Mouse (Mus musculus) urinary bladder, postnatal 14 days (tissue): ENCODE results near the gene Med15.
"Not testable (repeated sequence)": the region's sequence is repeated elsewhere in the genome, so short reads cannot be mapped to it uniquely, and the experiment has no call there.

Experiments
- DNase-seq: peaks from one replicate; pipeline ENCODE4 v3.0.0; 2021; ENCODE audit warnings: low spot score

Med15 gene

GRCm38 (mm10) chr16:17732841-17733340, at the start of gene Med15:
Gene Med15 (minus strand): TSS chr16:17732891.
- DNase-seq: no peak

DNA sequence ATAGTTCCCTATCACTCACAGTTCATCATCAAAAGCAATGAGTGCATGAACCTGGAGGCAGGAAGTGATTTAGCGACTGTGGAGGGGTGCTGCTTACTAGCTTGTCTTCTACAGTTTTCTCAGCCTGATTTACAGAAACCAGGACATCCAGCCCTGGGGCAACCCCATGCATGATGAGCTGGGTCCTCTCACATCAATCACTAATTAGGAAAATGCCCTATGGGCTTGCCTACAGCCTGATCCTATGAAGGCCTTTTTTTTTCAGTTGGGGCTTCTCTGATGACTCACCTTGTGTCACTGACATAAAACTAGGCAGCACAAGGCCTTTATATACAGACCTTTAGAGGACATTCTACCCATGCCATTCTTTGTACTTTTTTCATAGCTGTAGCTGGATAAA, 47.0 kb upstream of the Med15 start:
- DNase-seq: no peak

DNA sequence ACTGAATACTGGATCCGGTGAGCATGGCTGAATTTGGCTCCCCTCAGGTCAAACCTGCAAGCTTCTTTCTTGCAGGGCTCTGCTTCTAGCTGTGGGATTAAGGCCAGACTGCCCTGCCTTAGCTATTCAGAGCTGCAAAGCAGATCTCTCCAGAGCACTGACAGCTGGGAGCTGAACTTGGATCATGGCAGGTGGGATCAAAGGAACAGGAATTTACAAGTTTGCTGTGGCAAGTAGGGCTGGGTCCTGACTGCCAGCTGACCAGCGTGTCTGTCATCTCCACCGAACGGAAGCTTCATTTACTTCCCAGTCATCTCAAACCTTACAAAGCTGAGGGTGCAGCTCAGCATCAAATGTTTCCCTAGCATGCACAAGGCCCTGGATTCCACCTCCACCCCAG, 45.5 kb upstream of the Med15 start:
- DNase-seq: no peak

- peak; percentile 42 for DNase-seq
Measured at GRCm38 (mm10) chr16:17776828-17777227, 44.1 kb upstream of the Med15 start.

- no peak for DNase-seq
Measured at GRCm38 (mm10) chr16:17771117-17771865, 38.6 kb upstream of the Med15 start.

DNA sequence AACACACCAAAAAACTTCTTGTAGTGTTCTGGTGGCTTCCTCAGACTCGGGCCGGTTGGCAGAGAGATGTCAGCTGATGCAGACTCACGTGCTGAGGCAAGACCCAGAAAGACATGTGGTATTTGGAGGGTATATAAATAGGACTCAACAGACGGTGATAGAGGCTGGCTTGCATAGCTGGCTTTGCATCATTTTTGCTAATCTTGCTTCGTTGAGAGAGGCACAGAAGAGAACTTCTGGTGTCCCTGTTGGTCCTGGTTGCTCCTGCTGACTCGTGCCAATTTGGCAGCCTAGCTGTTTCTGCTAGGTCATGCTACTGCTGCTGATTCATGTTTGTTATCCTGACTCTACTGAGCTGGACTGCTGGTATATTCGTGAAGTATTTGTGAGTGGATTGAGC, 36.1 kb upstream of the Med15 start:
- no peak for DNase-seq

DNA sequence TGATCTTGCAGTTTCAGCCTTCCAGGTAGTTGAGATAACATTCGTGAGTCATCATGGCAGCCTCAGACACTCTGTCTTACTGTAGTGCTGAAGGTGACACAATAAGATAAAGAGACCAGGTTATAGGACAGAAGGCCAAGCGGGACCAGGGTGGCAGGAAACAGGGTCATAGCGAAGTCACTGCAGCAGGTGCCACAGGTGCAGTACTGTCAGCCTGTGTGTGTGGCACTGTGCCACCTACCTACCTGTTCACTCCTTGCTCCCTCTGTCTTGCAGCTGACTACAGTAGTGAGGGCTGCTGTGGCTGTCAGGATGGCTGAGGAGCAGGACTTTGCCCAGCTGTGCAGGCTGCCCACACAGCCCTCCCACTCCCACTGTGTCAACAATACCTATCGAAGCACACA, 31.4 kb upstream of the Med15 start:
- DNase-seq: no peak

DNA sequence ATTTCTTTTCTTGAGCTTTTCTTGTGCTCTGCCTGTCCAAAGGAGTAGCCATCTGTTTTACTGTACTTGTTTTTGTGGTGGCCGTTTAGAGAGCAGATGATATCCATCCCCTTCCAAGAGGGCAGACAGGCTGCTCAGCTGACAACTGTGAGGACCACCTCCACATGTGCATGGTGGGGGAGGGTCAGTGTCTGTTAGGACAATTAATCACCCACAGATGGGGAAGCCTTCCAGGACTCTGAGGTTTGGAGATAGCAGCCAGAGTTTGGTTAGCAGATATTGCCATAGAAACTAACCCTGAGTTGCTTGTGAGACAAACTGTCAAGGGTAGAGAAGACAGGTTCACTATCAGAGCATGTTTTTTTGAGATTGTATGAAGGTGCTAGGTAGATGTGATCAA, 28.4 kb upstream of the Med15 start:
- no peak for DNase-seq

- peak; percentile 28 for DNase-seq
Measured at GRCm38 (mm10) chr16:17760657-17761056, 28.0 kb upstream of the Med15 start.

GRCm38 (mm10) chr16:17759813-17760321, 27.2 kb upstream of the Med15 start:
- peak; percentile 54 for DNase-seq

DNA sequence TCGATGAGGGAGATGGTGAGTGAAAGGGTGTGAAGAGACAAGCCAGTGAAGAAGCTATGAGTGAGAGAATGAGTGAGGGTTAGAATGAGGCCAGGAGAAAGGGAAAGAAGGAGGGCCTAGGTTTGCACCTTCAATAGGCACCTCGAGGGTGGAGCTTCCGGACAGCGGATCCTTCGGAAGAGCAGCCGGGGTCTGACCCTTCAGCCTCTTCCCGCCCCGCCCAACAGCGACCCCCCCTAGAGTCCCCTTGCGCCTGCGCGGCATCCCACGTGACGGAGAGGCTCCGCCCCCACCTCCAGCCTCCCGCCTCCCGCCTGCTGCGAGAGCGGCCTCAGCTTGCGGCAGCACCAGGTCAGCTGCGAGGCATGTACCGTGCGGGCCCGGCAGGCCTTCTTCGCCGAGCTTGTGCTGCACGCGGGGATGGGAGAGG, 26.7 kb upstream of the Med15 start, which contains the start of gene Klhl22:
Klhl22 (plus strand) TSS at position 275 of the 430 bp plus-strand sequence.
- DNase-seq: peak; percentile 90

DNA sequence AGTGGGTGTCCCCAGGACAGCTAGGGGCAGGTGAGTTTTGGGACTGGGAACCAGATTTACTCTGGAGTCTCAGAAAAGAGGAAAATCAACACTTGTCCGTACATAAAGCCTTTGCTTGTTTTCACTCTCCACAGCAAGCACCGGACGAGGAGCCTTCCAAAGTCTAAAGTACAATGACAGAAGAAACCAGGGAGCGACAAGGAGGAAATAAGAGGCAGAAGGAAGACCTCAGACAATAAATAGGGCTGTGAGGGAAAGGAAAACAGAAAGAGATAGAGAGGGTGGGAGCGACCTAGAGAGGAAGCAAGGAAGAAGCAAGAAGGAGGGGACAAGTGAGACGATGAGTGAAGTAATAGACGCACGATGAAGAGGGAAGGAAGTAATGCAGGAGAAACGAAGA, 26.2 kb upstream of the Med15 start:
- DNase-seq: no peak

GRCm38 (mm10) chr16:17757756-17758155, 25.1 kb upstream of the Med15 start:
- DNase-seq: no peak

GRCm38 (mm10) chr16:17753686-17754085, 21.0 kb upstream of the Med15 start:
- DNase-seq: peak; percentile 22

DNA sequence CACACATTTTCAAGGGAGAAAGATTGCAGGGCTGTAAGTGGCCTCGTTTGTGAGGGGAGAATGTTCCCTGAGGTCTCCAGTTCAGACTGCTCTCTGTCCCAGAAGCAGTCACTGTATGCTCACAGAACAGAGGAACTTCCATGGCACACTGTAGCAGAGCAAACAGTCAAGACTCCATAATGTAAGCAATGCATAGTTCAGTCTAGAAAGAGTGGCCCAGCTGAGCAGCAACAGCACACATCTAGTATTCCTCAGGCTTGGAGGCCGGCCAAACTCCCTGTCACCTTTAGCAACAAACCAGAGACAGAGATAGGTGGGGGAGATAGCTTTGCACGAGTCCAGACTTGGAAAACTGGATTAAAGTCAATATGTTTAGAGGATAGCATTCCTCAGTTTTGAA, 20.3 kb upstream of the Med15 start:
- DNase-seq: peak; percentile 72

DNA sequence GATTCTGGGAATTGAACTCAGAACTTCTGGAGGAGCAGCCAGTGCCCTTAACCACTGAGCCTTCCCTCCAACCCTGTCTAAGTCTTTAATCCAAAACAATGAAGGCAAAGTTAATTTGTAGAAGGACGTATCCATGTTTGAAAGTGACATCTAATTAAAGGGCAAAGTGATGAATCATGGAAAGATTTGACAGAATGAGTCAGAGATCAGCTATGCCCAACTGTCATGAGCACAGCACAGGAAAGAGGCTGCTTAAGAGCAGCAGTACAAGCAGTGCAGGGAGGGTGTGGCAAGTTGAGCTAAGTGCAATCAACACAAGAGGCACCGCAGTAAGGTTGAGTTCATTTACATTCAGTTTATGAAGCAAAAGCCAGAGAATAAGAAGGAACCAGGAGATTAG, 12.4 kb upstream of the Med15 start:
- no peak for DNase-seq

DNA sequence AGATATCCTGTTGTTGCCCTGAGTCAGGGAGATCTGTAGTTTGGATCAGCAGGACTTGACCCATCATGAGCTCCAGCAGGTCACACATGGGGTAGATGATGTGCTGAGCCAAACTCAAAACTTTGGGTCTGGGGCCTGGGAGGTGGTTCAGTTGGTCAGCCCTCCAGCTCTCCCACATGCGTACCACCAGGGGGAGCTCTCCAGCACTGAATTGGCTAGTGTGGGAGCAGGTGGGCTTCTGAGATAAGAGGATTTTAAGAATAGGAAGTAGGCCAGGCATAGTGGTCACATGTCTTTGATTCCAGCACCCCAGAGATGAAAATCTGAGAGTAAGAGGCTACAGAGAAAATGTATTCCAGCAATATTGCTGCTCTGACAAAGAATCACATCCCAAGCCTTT, 11.8 kb upstream of the Med15 start:
- DNase-seq: no peak

- peak; percentile 41 for DNase-seq
Measured at GRCm38 (mm10) chr16:17743279-17743678, 10.6 kb upstream of the Med15 start.

DNA sequence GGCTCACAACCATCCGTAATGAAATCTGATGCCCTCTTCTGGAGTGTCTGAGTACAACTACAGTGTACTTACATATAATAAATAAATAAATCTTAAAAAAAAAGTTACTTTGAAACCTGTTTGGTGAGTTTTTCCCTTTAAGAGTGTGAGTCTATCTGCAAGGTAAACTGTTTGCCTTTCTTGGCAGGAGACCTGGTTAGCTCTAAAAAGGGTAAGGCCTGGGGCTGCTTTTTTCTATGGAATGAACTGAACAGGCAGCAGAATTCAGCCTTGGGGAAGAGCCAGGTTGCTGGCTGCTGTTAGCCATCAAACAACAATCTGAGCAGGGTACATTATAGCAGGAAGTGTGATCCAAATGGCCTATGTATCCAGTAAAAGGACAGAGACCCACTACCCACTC, 10.1 kb upstream of the Med15 start:
- peak; percentile 50 for DNase-seq

GRCm38 (mm10) chr16:17740080-17740479, 7.4 kb upstream of the Med15 start:
- no peak for DNase-seq

- no peak for DNase-seq
Measured at GRCm38 (mm10) chr16:17736156-17736555, 3.5 kb upstream of the Med15 start.

- not testable (repeated sequence) for DNase-seq
Measured at GRCm38 (mm10) chr16:17734872-17735271, 2.2 kb upstream of the Med15 start.

DNA sequence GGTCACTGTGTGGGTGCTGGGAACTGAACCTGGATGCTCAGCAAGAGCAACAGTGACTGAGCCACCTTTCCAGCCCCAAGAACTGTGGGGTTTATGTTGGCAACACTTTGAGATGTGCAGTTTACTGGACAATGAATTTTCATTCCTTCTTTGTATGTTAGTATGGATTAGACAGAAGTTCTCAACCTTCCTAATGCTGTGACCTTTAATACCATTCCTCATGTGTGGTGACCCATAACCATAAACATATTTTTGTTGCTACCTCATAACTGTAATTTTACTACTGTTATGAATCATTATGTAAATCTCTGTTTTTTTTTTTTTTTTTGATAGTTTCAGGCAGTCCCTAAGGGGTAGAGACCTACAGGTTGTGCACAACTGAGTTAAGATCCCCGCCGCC, 955 bp upstream of the Med15 start:
- no peak for DNase-seq

- no peak for DNase-seq
Measured at GRCm38 (mm10) chr16:17732431-17732830, 260 bp downstream of the Med15 start.
